Mouse (Mus musculus): ENCODE measurements around the gene Tk1.
"Not testable (repeated sequence)": the region's sequence is repeated elsewhere in the genome, so short reads cannot be mapped to it uniquely, and the experiment has no call there.

The Tk1 gene

GRCm38 (mm10) chr11:117822728-117823241 lies 3.1 kb downstream of the Tk1 start:
- DNase-seq (ENCODE audit: low spot score) = peak; percentile 54

- DNase-seq (ENCODE audit: low spot score) = no peak
Measured at GRCm38 (mm10) chr11:117821868-117822267, 4.0 kb downstream of the Tk1 start.

- no peak for DNase-seq (ENCODE audit: low spot score)
Measured at GRCm38 (mm10) chr11:117820173-117820572, 5.7 kb downstream of the Tk1 start.

- no peak for DNase-seq (ENCODE audit: low spot score)
Measured at GRCm38 (mm10) chr11:117819095-117819494, 6.8 kb downstream of the Tk1 start.

- DNase-seq (ENCODE audit: low spot score) = no peak
Measured at GRCm38 (mm10) chr11:117816389-117816996, 9.4 kb downstream of the Tk1 start.

GRCm38 (mm10) chr11:117815850-117816249 lies 10.0 kb downstream of the Tk1 start:
- not testable (repeated sequence) for DNase-seq (ENCODE audit: low spot score)

- DNase-seq (ENCODE audit: low spot score) = no peak
Measured at GRCm38 (mm10) chr11:117814704-117815366, 11.1 kb downstream of the Tk1 start.

- no peak for DNase-seq (ENCODE audit: low spot score)
Measured at GRCm38 (mm10) chr11:117813867-117814266, 12.0 kb downstream of the Tk1 start.

- peak; percentile 92 for DNase-seq (ENCODE audit: low spot score)
Measured at GRCm38 (mm10) chr11:117810401-117811046, 15.4 kb downstream of the Tk1 start.

- peak; percentile 74 for DNase-seq (ENCODE audit: low spot score)
Measured at GRCm38 (mm10) chr11:117809407-117810311, 16.2 kb downstream of the Tk1 start, which contains the start of the genes Gm20708 and Syngr2. Gene Gm20708, plus strand, starts transcription at chr11:117809668. Gene Syngr2, plus strand, starts transcription at chr11:117809668.

GRCm38 (mm10) chr11:117806781-117807180 lies 19.1 kb downstream of the Tk1 start:
- no peak for DNase-seq (ENCODE audit: low spot score)

- no peak for DNase-seq (ENCODE audit: low spot score)
Measured at GRCm38 (mm10) chr11:117803166-117803688, 22.7 kb downstream of the Tk1 start.

GRCm38 (mm10) chr11:117801650-117802049 lies 24.2 kb downstream of the Tk1 start:
- no peak for DNase-seq (ENCODE audit: low spot score)

GRCm38 (mm10) chr11:117800038-117800437 lies 25.9 kb downstream of the Tk1 start:
- DNase-seq (ENCODE audit: low spot score) = no peak

- DNase-seq (ENCODE audit: low spot score) = no peak
Measured at GRCm38 (mm10) chr11:117799174-117799573, 26.7 kb downstream of the Tk1 start.

- DNase-seq (ENCODE audit: low spot score) = no peak
Measured at GRCm38 (mm10) chr11:117798160-117798541, 27.7 kb downstream of the Tk1 start.

- no peak for DNase-seq (ENCODE audit: low spot score)
Measured at GRCm38 (mm10) chr11:117797511-117798159, 28.3 kb downstream of the Tk1 start, which contains the start of gene 6030468B19Rik. Gene 6030468B19Rik, plus strand, starts transcription at chr11:117797660.

- no peak for DNase-seq (ENCODE audit: low spot score)
Measured at GRCm38 (mm10) chr11:117796954-117797353, 28.9 kb downstream of the Tk1 start.

- no peak for DNase-seq (ENCODE audit: low spot score)
Measured at GRCm38 (mm10) chr11:117794035-117794551, 31.8 kb downstream of the Tk1 start.

GRCm38 (mm10) chr11:117792281-117792888 lies 33.5 kb downstream of the Tk1 start:
- no peak for DNase-seq (ENCODE audit: low spot score)
